Mouse (Mus musculus): ENCODE results near the gene Tmco2. TPM values are rescaled to one million over a fixed set of nuclear protein-coding genes. Genes with fewer than 3 reads are reported as not detected.
"Not testable (repeated sequence)": the region's sequence is repeated elsewhere in the genome, so short reads cannot be mapped to it uniquely, and the experiment has no call there.

Gene Tmco2
- polyA plus RNA-seq, 1 experiment, result not detected

GRCm38 (mm10) chr4:121080395-121080794, 28.6 kb downstream of the Tmco2 start:
- H3K4me1 ChIP-seq (ENCODE audit: control insufficient read depth, insufficient read depth, low read length), result no peaks in the 10 kb centered on the region
- H3K9ac ChIP-seq (ENCODE audit: low read depth, poor library complexity, severe bottlenecking), result no peak overlapping the region
- no peak overlapping the region for H3K4me3 ChIP-seq (ENCODE audit: low read depth, low read length)
- no peaks in the 10 kb centered on the region for H3K27me3 ChIP-seq (ENCODE audit: control insufficient read depth, insufficient read depth, low read length, poor library complexity, severe bottlenecking)
- TF ChIP-seq EP300 (IDR thresholded peaks at IDR 0.05; ENCODE audit: insufficient read depth, low read depth, low read length) (no peak), CTCF (IDR thresholded peaks at IDR 0.05; ENCODE audit: low read depth, low read length) (no peak), POLR2A (IDR thresholded peaks at IDR 0.05; ENCODE audit: insufficient read depth, low read length) (no peak)
- no peaks in the 10 kb centered on the region for H3K9me3 ChIP-seq (replicated peaks; ENCODE audit: control insufficient read depth, insufficient read depth, low read length, poor library complexity, severe bottlenecking)
- H3K36me3 ChIP-seq (ENCODE audit: control insufficient read depth, insufficient read depth, low read length, poor library complexity, severe bottlenecking), result peaks cover 19% of the 10 kb centered on the region
- no peak overlapping the region for H3K27ac ChIP-seq (ENCODE audit: insufficient read depth, low read length)

- Histone ChIP-seq H3K9me3 (replicated peaks; ENCODE audit: control insufficient read depth, insufficient read depth, low read length, poor library complexity, severe bottlenecking) (no peaks in the 10 kb centered on the region), H3K9ac (ENCODE audit: low read depth, poor library complexity, severe bottlenecking) (no peak overlapping the region), H3K4me3 (ENCODE audit: low read depth, low read length) (no peak overlapping the region), H3K36me3 (ENCODE audit: control insufficient read depth, insufficient read depth, low read length, poor library complexity, severe bottlenecking) (peaks cover 26% of the 10 kb centered on the region), H3K4me1 (ENCODE audit: control insufficient read depth, insufficient read depth, low read length) (no peaks in the 10 kb centered on the region), H3K27me3 (ENCODE audit: control insufficient read depth, insufficient read depth, low read length, poor library complexity, severe bottlenecking) (no peaks in the 10 kb centered on the region), H3K27ac (ENCODE audit: insufficient read depth, low read length) (no peak overlapping the region)
- no peak for TF ChIP-seq EP300 (IDR thresholded peaks at IDR 0.05; ENCODE audit: insufficient read depth, low read depth, low read length)
Measured at GRCm38 (mm10) chr4:121077915-121078646, 30.9 kb downstream of the Tmco2 start.

GRCm38 (mm10) chr4:121074250-121074649, 34.8 kb downstream of the Tmco2 start:
- Histone ChIP-seq H3K4me1 (ENCODE audit: control insufficient read depth, insufficient read depth, low read length) (no peaks in the 10 kb centered on the region), H3K4me3 (ENCODE audit: low read depth, low read length) (no peak overlapping the region), H3K27me3 (ENCODE audit: control insufficient read depth, insufficient read depth, low read length, poor library complexity, severe bottlenecking) (no peaks in the 10 kb centered on the region), H3K36me3 (ENCODE audit: control insufficient read depth, insufficient read depth, low read length, poor library complexity, severe bottlenecking) (peaks cover 16% of the 10 kb centered on the region), H3K27ac (ENCODE audit: insufficient read depth, low read length) (no peak overlapping the region), H3K9me3 (replicated peaks; ENCODE audit: control insufficient read depth, insufficient read depth, low read length, poor library complexity, severe bottlenecking) (no peaks in the 10 kb centered on the region), H3K9ac (ENCODE audit: low read depth, poor library complexity, severe bottlenecking) (no peak overlapping the region)
- no peak for TF ChIP-seq CTCF (IDR thresholded peaks at IDR 0.05; ENCODE audit: low read depth, low read length)
- TF ChIP-seq POLR2A (IDR thresholded peaks at IDR 0.05; ENCODE audit: insufficient read depth, low read length), result no peak

GRCm38 (mm10) chr4:121065336-121065735, 43.7 kb downstream of the Tmco2 start:
- Histone ChIP-seq H3K9me3 (replicated peaks; ENCODE audit: control insufficient read depth, insufficient read depth, low read length, poor library complexity, severe bottlenecking) (no peaks in the 10 kb centered on the region), H3K4me1 (ENCODE audit: control insufficient read depth, insufficient read depth, low read length) (no peaks in the 10 kb centered on the region), H3K27ac (ENCODE audit: insufficient read depth, low read length) (no peak overlapping the region), H3K36me3 (ENCODE audit: control insufficient read depth, insufficient read depth, low read length, poor library complexity, severe bottlenecking) (peaks cover 10% of the 10 kb centered on the region), H3K9ac (ENCODE audit: low read depth, poor library complexity, severe bottlenecking) (no peak overlapping the region), H3K4me3 (ENCODE audit: low read depth, low read length) (no peak overlapping the region), H3K27me3 (ENCODE audit: control insufficient read depth, insufficient read depth, low read length, poor library complexity, severe bottlenecking) (no peaks in the 10 kb centered on the region)
- TF ChIP-seq EP300 (IDR thresholded peaks at IDR 0.05; ENCODE audit: insufficient read depth, low read depth, low read length) (no peak), CTCF (IDR thresholded peaks at IDR 0.05; ENCODE audit: low read depth, low read length) (no peak), POLR2A (IDR thresholded peaks at IDR 0.05; ENCODE audit: insufficient read depth, low read length) (no peak)

GRCm38 (mm10) chr4:121059218-121059617, 49.8 kb downstream of the Tmco2 start:
- H3K4me1 ChIP-seq (ENCODE audit: control insufficient read depth, insufficient read depth, low read length); H3K4me3 ChIP-seq (ENCODE audit: low read depth, low read length); H3K9me3 ChIP-seq (replicated peaks; ENCODE audit: control insufficient read depth, insufficient read depth, low read length, poor library complexity, severe bottlenecking); H3K9ac ChIP-seq (ENCODE audit: low read depth, poor library complexity, severe bottlenecking); H3K27me3 ChIP-seq (ENCODE audit: control insufficient read depth, insufficient read depth, low read length, poor library complexity, severe bottlenecking); H3K36me3 ChIP-seq (ENCODE audit: control insufficient read depth, insufficient read depth, low read length, poor library complexity, severe bottlenecking); H3K27ac ChIP-seq (ENCODE audit: insufficient read depth, low read length): not testable (repeated sequence)

GRCm38 (mm10) chr4:121057032-121057431, 52.0 kb downstream of the Tmco2 start:
- Histone ChIP-seq H3K27me3 (ENCODE audit: control insufficient read depth, insufficient read depth, low read length, poor library complexity, severe bottlenecking) (no peaks in the 10 kb centered on the region), H3K4me3 (ENCODE audit: low read depth, low read length) (no peak overlapping the region), H3K9me3 (replicated peaks; ENCODE audit: control insufficient read depth, insufficient read depth, low read length, poor library complexity, severe bottlenecking) (no peaks in the 10 kb centered on the region), H3K27ac (ENCODE audit: insufficient read depth, low read length) (no peak overlapping the region), H3K36me3 (ENCODE audit: control insufficient read depth, insufficient read depth, low read length, poor library complexity, severe bottlenecking) (peaks cover 4% of the 10 kb centered on the region), H3K4me1 (ENCODE audit: control insufficient read depth, insufficient read depth, low read length) (no peaks in the 10 kb centered on the region), H3K9ac (ENCODE audit: low read depth, poor library complexity, severe bottlenecking) (no peak overlapping the region)
- no peak for TF ChIP-seq POLR2A (IDR thresholded peaks at IDR 0.05; ENCODE audit: insufficient read depth, low read length)
- TF ChIP-seq EP300 (IDR thresholded peaks at IDR 0.05; ENCODE audit: insufficient read depth, low read depth, low read length), result no peak
- TF ChIP-seq CTCF (IDR thresholded peaks at IDR 0.05; ENCODE audit: low read depth, low read length), result no peak
